Mouse (Mus musculus) bone marrow, adult 2 months (tissue): ENCODE data around the gene Snx32.

Experiments
- CTCF ChIP-seq: fragments of 200-500 bp; IDR thresholded peaks from 2 replicates; pipeline ENCODE4 v1.5.1; 2011; ENCODE audit warnings: low read length, control low read depth; ENCODE audit not compliant: control insufficient read depth, insufficient read depth
- POLR2A ChIP-seq: fragments of 200-500 bp; IDR thresholded peaks from 2 replicates; pipeline ENCODE4 v1.6.1; 2011; ENCODE audit warnings: low read depth, mild to moderate bottlenecking, control low read depth, low read length, borderline replicate concordance; ENCODE audit not compliant: control insufficient read depth

- TF ChIP-seq POLR2A (no peak), CTCF (no peak)
Measured at GRCm38 (mm10) chr19:5486286-5486685, 24.1 kb downstream of the Snx32 start.
